Mouse (Mus musculus): ENCODE results near the gene Thbs3. TPM values are rescaled to one million over a fixed set of nuclear protein-coding genes. Genes with fewer than 3 reads are reported as not detected.

The Thbs3 gene
- polyA plus RNA-seq, 1 experiment from 2014 or later = 107 TPM

GRCm38 (mm10) chr3:89266439-89266893 lies 51.5 kb downstream of the Thbs3 start:
- peak; percentile 87 for ATAC-seq (ENCODE audit: low FRiP score, low read depth)
- Histone ChIP-seq H3K4me1 (peaks cover 33% of the 10 kb centered on the region), H3K4me2 (replicated peaks) (peak overlapping the region; percentile 98), H3K27ac (replicated peaks) (peak overlapping the region; percentile 52; the same call in 1 of the 2 replicates), H3K9me3 (no peaks in the 10 kb centered on the region), H3K36me3 (no peaks in the 10 kb centered on the region), H3K27me3 (peaks cover 15% of the 10 kb centered on the region; the same call in 1 of the 2 replicates), H3K9ac (replicated peaks) (peak overlapping the region; percentile 88), H3K4me3 (peak overlapping the region; percentile 70)
- WGBS = under 1% methylated on average over 20 of the region's 20 CpGs

- no peaks in the 10 kb centered on the region for H3K36me3 ChIP-seq
- H3K9ac ChIP-seq (replicated peaks) = no peak overlapping the region
- no peak for ATAC-seq (ENCODE audit: low FRiP score, low read depth)
- WGBS = 50% methylated on average over 8 of the region's 8 CpGs
- 0 out of 2 replicates have a peak overlapping the region, but pooled peaks have one; percentile 85 for H3K4me2 ChIP-seq (replicated peaks)
- no peak overlapping the region for H3K27ac ChIP-seq (replicated peaks)
- peaks cover 26% of the 10 kb centered on the region; the same call in 1 of the 2 replicates for H3K27me3 ChIP-seq
- H3K4me3 ChIP-seq = no peak overlapping the region
- H3K9me3 ChIP-seq = no peaks in the 10 kb centered on the region
- peaks cover 33% of the 10 kb centered on the region for H3K4me1 ChIP-seq
These were observed 53.9 kb downstream of the Thbs3 start for GRCm38 (mm10) chr3:89268916-89269315.

GRCm38 (mm10) chr3:89270051-89270755 lies 55.2 kb downstream of the Thbs3 start, which contains the start of gene Slc50a1:
Gene Slc50a1, minus strand, starts transcription at chr3:89270570.
- peaks cover 33% of the 10 kb centered on the region for H3K4me1 ChIP-seq

GRCm38 (mm10) chr3:89270891-89271290 lies 55.9 kb downstream of the Thbs3 start:
- Histone ChIP-seq H3K4me1 (peaks cover 33% of the 10 kb centered on the region), H3K4me2 (replicated peaks) (peak overlapping the region; percentile 85), H3K27ac (replicated peaks) (no peak overlapping the region), H3K4me3 (peak overlapping the region; percentile 56; the same call in 1 of the 2 replicates), H3K9me3 (no peaks in the 10 kb centered on the region), H3K36me3 (no peaks in the 10 kb centered on the region), H3K9ac (replicated peaks) (peak overlapping the region; percentile 81; the same call in 1 of the 2 replicates), H3K27me3 (peaks cover 33% of the 10 kb centered on the region; the same call in 1 of the 2 replicates)
- 73% methylated on average over 6 of the region's 6 CpGs for WGBS
- ATAC-seq (ENCODE audit: low FRiP score, low read depth) = no peak

More at GRCm38 (mm10) chr3:89270051-89270755, 55.2 kb downstream of the Thbs3 start, which contains the start of gene Slc50a1:
- H3K27me3 ChIP-seq = peaks cover 29% of the 10 kb centered on the region; the same call in 1 of the 2 replicates
- no peaks in the 10 kb centered on the region for H3K36me3 ChIP-seq
- 4% methylated on average over 39 of the region's 39 CpGs for WGBS
- H3K9me3 ChIP-seq = no peaks in the 10 kb centered on the region
- H3K4me3 ChIP-seq = peak within 1 kb of the TSS; percentile 56
- peak within 1 kb of the TSS; percentile 66 for H3K27ac ChIP-seq (replicated peaks)
- peak within 1 kb of the TSS; percentile 85 for H3K4me2 ChIP-seq (replicated peaks)
- H3K9ac ChIP-seq (replicated peaks) = peak within 1 kb of the TSS; percentile 81
- ATAC-seq (ENCODE audit: low FRiP score, low read depth) = peak; percentile 35; the same call in 1 of the 2 replicates

GRCm38 (mm10) chr3:89271760-89272159 lies 56.8 kb downstream of the Thbs3 start:
- H3K4me3 ChIP-seq = no peak overlapping the region
- no peaks in the 10 kb centered on the region for H3K36me3 ChIP-seq
- no peak overlapping the region for H3K9ac ChIP-seq (replicated peaks)
- WGBS = 65% methylated on average over 6 of the region's 6 CpGs
- H3K9me3 ChIP-seq = no peaks in the 10 kb centered on the region
- no peak for ATAC-seq (ENCODE audit: low FRiP score, low read depth)
- no peak overlapping the region for H3K27ac ChIP-seq (replicated peaks)
- H3K27me3 ChIP-seq = peaks cover 33% of the 10 kb centered on the region; the same call in 1 of the 2 replicates
- no peak overlapping the region for H3K4me2 ChIP-seq (replicated peaks)
- H3K4me1 ChIP-seq = peaks cover 29% of the 10 kb centered on the region

GRCm38 (mm10) chr3:89276061-89276460 lies 61.1 kb downstream of the Thbs3 start:
- Histone ChIP-seq H3K4me2 (replicated peaks) (no peak overlapping the region), H3K36me3 (no peaks in the 10 kb centered on the region), H3K9ac (replicated peaks) (no peak overlapping the region), H3K4me3 (no peak overlapping the region), H3K27me3 (peaks cover 62% of the 10 kb centered on the region), H3K9me3 (no peaks in the 10 kb centered on the region), H3K4me1 (peaks cover 25% of the 10 kb centered on the region), H3K27ac (replicated peaks) (no peak overlapping the region)
- 90% methylated on average over 13 of the region's 13 CpGs for WGBS
- ATAC-seq (ENCODE audit: low FRiP score, low read depth) = no peak

MicroRNA genes within 50 kb of the gene (microRNA counts, 519-probe panel; counts per million panel counts)
- microRNA mmu-miR-92b = 2,838 counts per million, percentile 7 among the panel's probes with 10 or more counts

Small RNAs within 50 kb of the gene (microRNA-seq; reads per million reads assigned to microRNA genes)
- 20,944 reads per million, percentile 98 among the genes with 10 or more reads in this experiment for gene Mir92b

Other genes with a start within 250 kb of the Thbs3 start
- gene Rusc1, start 121.9 kb upstream of the Thbs3 start, polyA plus RNA-seq (2016; fragmentation: Nextera tagmentation; extraction: Ambion mirVana) = 49.8 and 50.9 TPM in 2 replicates
- gene Gm43738, start 114.1 kb upstream of the Thbs3 start, polyA plus RNA-seq (2016; fragmentation: Nextera tagmentation; extraction: Ambion mirVana) = 0.13 TPM in 1 of 2 replicates, not detected in the other
- gene Fdps, start 113.2 kb upstream of the Thbs3 start, polyA plus RNA-seq (2016; fragmentation: Nextera tagmentation; extraction: Ambion mirVana) = 307 and 361 TPM in 2 replicates
- 0.26 and 0.33 TPM in 2 replicates for gene Pklr, start 79.0 kb upstream of the Thbs3 start, polyA plus RNA-seq (2016; fragmentation: Nextera tagmentation; extraction: Ambion mirVana)
- gene Hcn3, start 55.0 kb upstream of the Thbs3 start, polyA plus RNA-seq (2016; fragmentation: Nextera tagmentation; extraction: Ambion mirVana) = 17.1 and 22.0 TPM in 2 replicates
- gene Clk2, start 50.4 kb upstream of the Thbs3 start, polyA plus RNA-seq (2016; fragmentation: Nextera tagmentation; extraction: Ambion mirVana) = 42.3 and 46.5 TPM in 2 replicates
- 94.2 and 97.1 TPM in 2 replicates for gene Scamp3, start 37.7 kb upstream of the Thbs3 start, polyA plus RNA-seq (2016; fragmentation: Nextera tagmentation; extraction: Ambion mirVana)
- gene Fam189b, start 32.0 kb upstream of the Thbs3 start, polyA plus RNA-seq (2016; fragmentation: Nextera tagmentation; extraction: Ambion mirVana) = 29.5 and 30.3 TPM in 2 replicates
- 42.4 and 45.8 TPM in 2 replicates for gene Gba, start 12.3 kb upstream of the Thbs3 start, polyA plus RNA-seq (2016; fragmentation: Nextera tagmentation; extraction: Ambion mirVana)
- gene Mtx1, start 11.9 kb downstream of the Thbs3 start, polyA plus RNA-seq (2016; fragmentation: Nextera tagmentation; extraction: Ambion mirVana) = 183 and 185 TPM in 2 replicates
- 3.8 and 5.2 TPM in 2 replicates for gene Muc1, start 13.9 kb downstream of the Thbs3 start, polyA plus RNA-seq (2016; fragmentation: Nextera tagmentation; extraction: Ambion mirVana)
- gene Krtcap2, start 30.8 kb downstream of the Thbs3 start, polyA plus RNA-seq (2016; fragmentation: Nextera tagmentation; extraction: Ambion mirVana) = 253 and 255 TPM in 2 replicates
- 25.1 and 25.5 TPM in 2 replicates for gene Trim46, start 31.1 kb downstream of the Thbs3 start, polyA plus RNA-seq (2016; fragmentation: Nextera tagmentation; extraction: Ambion mirVana)
- 72.2 and 76.1 TPM in 2 replicates for gene Dpm3, start 44.2 kb downstream of the Thbs3 start, polyA plus RNA-seq (2016; fragmentation: Nextera tagmentation; extraction: Ambion mirVana)
- gene Slc50a1, start 55.4 kb downstream of the Thbs3 start, polyA plus RNA-seq (2016; fragmentation: Nextera tagmentation; extraction: Ambion mirVana) = 38.1 and 39.6 TPM in 2 replicates
- 9.5 and 11.0 TPM in 2 replicates for gene Efna1, start 66.0 kb downstream of the Thbs3 start, polyA plus RNA-seq (2016; fragmentation: Nextera tagmentation; extraction: Ambion mirVana)
- 10.7 and 11.1 TPM in 2 replicates for gene Efna3, start 107.8 kb downstream of the Thbs3 start, polyA plus RNA-seq (2016; fragmentation: Nextera tagmentation; extraction: Ambion mirVana)
- gene Efna4, start 122.8 kb downstream of the Thbs3 start, polyA plus RNA-seq (2016; fragmentation: Nextera tagmentation; extraction: Ambion mirVana) = 16.8 and 17.3 TPM in 2 replicates
- gene Adam15, start 134.8 kb downstream of the Thbs3 start, polyA plus RNA-seq (2016; fragmentation: Nextera tagmentation; extraction: Ambion mirVana) = 35.0 and 37.0 TPM in 2 replicates
- 0.22 and 0.29 TPM in 2 replicates for gene Dcst2, start 146.8 kb downstream of the Thbs3 start, polyA plus RNA-seq (2016; fragmentation: Nextera tagmentation; extraction: Ambion mirVana)
- 0.20 and 0.65 TPM in 2 replicates for gene Dcst1, start 150.1 kb downstream of the Thbs3 start, polyA plus RNA-seq (2016; fragmentation: Nextera tagmentation; extraction: Ambion mirVana)
- gene Zbtb7b, start 179.6 kb downstream of the Thbs3 start, polyA plus RNA-seq (2016; fragmentation: Nextera tagmentation; extraction: Ambion mirVana) = 0.63 and 0.71 TPM in 2 replicates
- gene Lenep, start 187.6 kb downstream of the Thbs3 start, polyA plus RNA-seq (2016; fragmentation: Nextera tagmentation; extraction: Ambion mirVana) = 1.1 and 1.5 TPM in 2 replicates
- 34.4 and 34.7 TPM in 2 replicates for gene Flad1, start 196.7 kb downstream of the Thbs3 start, polyA plus RNA-seq (2016; fragmentation: Nextera tagmentation; extraction: Ambion mirVana)
- gene Cks1b, start 203.2 kb downstream of the Thbs3 start, polyA plus RNA-seq (2016; fragmentation: Nextera tagmentation; extraction: Ambion mirVana) = 291 and 306 TPM in 2 replicates
- gene Shc1, start 203.3 kb downstream of the Thbs3 start, polyA plus RNA-seq (2016; fragmentation: Nextera tagmentation; extraction: Ambion mirVana) = 33.0 and 43.5 TPM in 2 replicates
- gene Pygo2, start 215.0 kb downstream of the Thbs3 start, polyA plus RNA-seq (2016; fragmentation: Nextera tagmentation; extraction: Ambion mirVana) = 52.5 and 58.3 TPM in 2 replicates
- gene Pbxip1, start 221.5 kb downstream of the Thbs3 start, polyA plus RNA-seq (2016; fragmentation: Nextera tagmentation; extraction: Ambion mirVana) = 16.1 and 17.9 TPM in 2 replicates
- gene Pmvk, start 239.4 kb downstream of the Thbs3 start, polyA plus RNA-seq (2016; fragmentation: Nextera tagmentation; extraction: Ambion mirVana) = 73.7 and 77.9 TPM in 2 replicates

All from midbrain, embryonic 12.5 days (tissue).